Mouse (Mus musculus): ENCODE results near the gene Rcl1.

DNA sequence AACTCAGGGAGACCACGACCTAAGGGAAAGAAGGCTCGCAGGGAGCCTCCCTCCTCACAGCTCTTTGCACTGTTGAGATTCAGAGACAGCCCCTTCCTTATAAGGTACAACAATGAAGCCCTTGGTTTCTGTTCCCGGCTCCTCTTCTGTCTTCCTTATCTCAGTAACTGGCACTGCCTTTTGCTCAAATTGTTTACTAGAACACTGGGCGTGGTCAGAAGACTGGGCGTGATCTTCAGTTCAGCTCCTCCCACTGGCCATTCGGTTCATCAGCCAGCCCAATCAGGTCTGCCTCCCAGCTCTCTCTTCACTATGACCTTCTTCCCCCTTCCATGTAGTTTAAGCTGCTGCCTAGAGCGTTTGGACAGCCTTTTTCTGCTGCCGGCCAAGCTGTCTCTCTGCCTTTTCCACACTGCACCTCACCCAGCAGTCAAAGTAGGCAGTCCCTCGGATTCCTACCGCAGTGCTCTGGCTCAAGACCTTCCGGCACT, 34.1 kb upstream of the Rcl1 start:
- no peak for TF ChIP-seq CTCF (IDR thresholded peaks at IDR 0.05; ENCODE audit: extremely low read depth, insufficient read depth, insufficient read length, insufficient replicate concordance)
- TF ChIP-seq POLR2A (IDR thresholded peaks at IDR 0.05; ENCODE audit: low read depth, low read length): peak; percentile 28
